Mouse (Mus musculus) heart, postnatal 0 days (tissue): ENCODE results near the gene Pappa. TPM values are rescaled to one million over a fixed set of nuclear protein-coding genes. Genes with fewer than 3 reads are reported as not detected.
A peak's percentile ranks its signal among the peaks of the same experiment; 100 is the strongest.

ENCODE experiments used
- ATAC-seq: fragments of 200-750 bp; cut with Nextera tagmentation; 2 replicates; pipeline ENCODE4 v1.8.0; 2017; ENCODE audit warnings: low read depth, moderate number of reproducible peaks, moderate library complexity; ENCODE audit not compliant: insufficient read depth
- DNase-seq: peaks from one replicate; pipeline ENCODE4 v3.0.0-alpha.2; 2016; ENCODE audit warnings: low spot score
- H3K27ac ChIP-seq: fragments of 300-500 bp; sonication (generic); 2 replicates; pipeline ENCODE4 v1.5.1; 2014; ENCODE audit warnings: low read depth, mild to moderate bottlenecking
- H3K27me3 ChIP-seq: fragments of 300-500 bp; sonication (generic); 2 replicates; pipeline ENCODE4 v1.6.1; 2014; ENCODE audit warnings: low read length, mixed read lengths; ENCODE audit not compliant: control insufficient read depth, insufficient read depth
- H3K36me3 ChIP-seq: fragments of 300-500 bp; sonication (generic); replicated peaks from 2 replicates; pipeline ENCODE4 v1.6.1; 2014; ENCODE audit warnings: low read length, mixed read lengths; ENCODE audit not compliant: control insufficient read depth, insufficient read depth
- H3K4me1 ChIP-seq: fragments of 300-500 bp; sonication (generic); 2 replicates; pipeline ENCODE4 v1.6.1; 2014; ENCODE audit warnings: antibody characterized with exemption; ENCODE audit not compliant: control insufficient read depth, insufficient read depth
- H3K4me2 ChIP-seq: fragments of 300-500 bp; sonication (generic); 2 replicates; pipeline ENCODE4 v1.6.1; 2014; ENCODE audit warnings: low read depth, mild to moderate bottlenecking, low read length, moderate library complexity
- H3K4me3 ChIP-seq: fragments of 300-500 bp; sonication (generic); 2 replicates; pipeline ENCODE4 v1.5.1; 2014; ENCODE audit warnings: low read depth, low read length
- H3K9ac ChIP-seq: fragments of 300-500 bp; sonication (generic); replicated peaks from 2 replicates; pipeline ENCODE4 v1.6.1; 2014; ENCODE audit warnings: low read depth, low read length, mixed read lengths
- H3K9me3 ChIP-seq: fragments of 300-500 bp; sonication (generic); replicated peaks from 2 replicates; pipeline ENCODE4 v1.6.1; 2016; ENCODE audit warnings: low read length; ENCODE audit not compliant: control insufficient read depth
- CTCF ChIP-seq: IDR thresholded peaks from 2 replicates; pipeline ENCODE4 v1.5.1; 2016; ENCODE audit warnings: antibody characterized with exemption, control low read depth, low read depth
- EP300 ChIP-seq: IDR thresholded peaks from 2 replicates; pipeline ENCODE4 v1.6.1; 2016; ENCODE audit warnings: antibody characterized with exemption, low read depth
- WGBS: fragments of 180-500 bp; shearing (Covaris S2); extraction: QIAGEN DNeasy Blood & Tissue Kit; methylation state at CpG from one replicate; pipeline ENCODE4 v1.1.7; 2014; 5-methylcytosine and 5-hydroxymethylcytosine counted together
- polyA plus RNA-seq: library from polyadenylated mRNA; unstranded; fragments of >200 nt; fragmentation: Nextera tagmentation; extraction: Ambion mirVana; gene quantifications from 2 replicates; pipeline ENCODE4 v1.2.1, GENCODE M21; 2015
- total RNA-seq: library from RNA; depleted of rRNA; stranded (reverse); fragments of >200 nt; gene quantifications from 2 replicates; pipeline ENCODE4 v1.2.3, GENCODE M21; 2014; ENCODE audit warnings: low replicate concordance

Pappa gene
- total and polyA plus RNA-seq, 2 experiments from 2014 or later = 0.14 to 1.9 TPM

DNA sequence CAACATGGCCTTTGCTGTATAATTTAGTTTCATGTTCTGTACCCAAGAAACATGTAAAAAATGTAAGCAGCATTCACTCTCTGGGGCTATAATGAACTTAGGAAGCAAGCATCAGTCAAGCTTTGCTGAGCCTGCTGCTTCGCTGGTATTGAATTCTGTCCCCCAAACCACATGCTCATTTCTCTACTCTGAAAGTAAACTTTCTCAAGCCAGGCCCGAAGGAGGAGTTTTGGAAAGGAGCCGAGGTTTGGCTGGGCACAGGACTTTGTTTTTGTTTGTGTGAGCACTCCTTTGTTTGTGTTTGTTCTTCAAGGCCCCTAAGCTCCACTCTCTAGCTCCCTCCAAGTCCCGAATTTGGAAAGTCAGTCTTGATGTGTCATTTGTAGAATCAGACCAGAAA lies 148.3 kb downstream of the Pappa start:
- WGBS = 58% methylated on average over 4 of the region's 4 CpGs
- Histone ChIP-seq H3K4me1 (no peaks in the 10 kb centered on the region), H3K27ac (no peak overlapping the region), H3K4me2 (no peak overlapping the region), H3K36me3 (no peaks in the 10 kb centered on the region), H3K9ac (no peak overlapping the region), H3K4me3 (no peak overlapping the region), H3K27me3 (no peaks in the 10 kb centered on the region), H3K9me3 (no peaks in the 10 kb centered on the region)
- DNase-seq (no peak), ATAC-seq (no peak)
- TF ChIP-seq EP300 = no peak
- no peak for TF ChIP-seq CTCF

- Histone ChIP-seq H3K4me1 (no peaks in the 10 kb centered on the region), H3K9me3 (no peaks in the 10 kb centered on the region), H3K4me2 (no peak overlapping the region), H3K9ac (no peak overlapping the region), H3K4me3 (no peak overlapping the region), H3K27me3 (no peaks in the 10 kb centered on the region), H3K27ac (no peak overlapping the region), H3K36me3 (no peaks in the 10 kb centered on the region)
- no peak for ATAC-seq
- WGBS = 91% methylated on average over 1 of the region's 1 CpGs
- TF ChIP-seq EP300 (no peak), CTCF (no peak)
- no peak for DNase-seq
Measured at GRCm38 (mm10) chr4:65273299-65273851, 149.4 kb downstream of the Pappa start.

DNA sequence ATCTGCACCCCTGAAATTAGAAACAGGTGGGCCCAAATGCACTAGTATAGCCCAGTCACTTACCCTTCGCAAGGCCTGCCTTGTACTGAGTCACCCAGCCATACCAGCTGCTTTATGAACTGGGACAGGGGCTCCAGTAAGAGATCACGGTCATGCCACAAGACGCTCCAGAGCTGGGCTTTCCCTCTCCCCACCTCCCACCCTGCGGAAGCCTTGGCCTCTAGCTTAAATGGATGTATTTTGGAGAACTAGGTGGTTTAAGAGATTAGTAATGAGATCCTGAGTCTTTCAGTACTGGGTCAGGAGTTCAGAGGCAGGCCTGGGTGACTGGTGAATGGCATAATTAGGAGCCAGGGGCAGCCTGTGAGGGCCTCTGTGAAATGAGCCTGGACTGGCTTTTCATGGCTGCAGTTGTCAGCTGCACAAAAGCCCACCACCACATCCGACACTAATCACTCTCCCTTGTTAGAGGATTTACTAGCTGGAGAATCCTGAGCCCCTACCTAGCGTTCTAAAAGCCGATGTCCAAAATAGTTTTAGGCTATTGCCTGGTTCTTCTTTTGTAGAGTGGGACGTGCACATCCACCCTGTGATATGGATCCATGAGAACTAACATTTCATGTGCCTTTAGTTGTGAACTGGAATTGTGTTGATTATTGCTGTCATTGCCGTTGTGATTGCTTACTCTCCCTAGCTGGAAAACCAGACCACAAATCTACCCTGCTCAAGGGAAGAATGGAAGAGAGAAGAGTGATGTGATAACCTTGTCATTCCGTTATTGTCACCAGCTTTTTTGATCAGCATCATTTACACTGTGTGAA lies 154.7 kb downstream of the Pappa start:
- H3K36me3 ChIP-seq = no peaks in the 10 kb centered on the region
- no peak overlapping the region for H3K27ac ChIP-seq
- TF ChIP-seq CTCF (no peak), EP300 (no peak)
- no peaks in the 10 kb centered on the region for H3K27me3 ChIP-seq
- ATAC-seq (no peak), DNase-seq (no peak)
- H3K9ac ChIP-seq = no peak overlapping the region
- H3K4me2 ChIP-seq = no peak overlapping the region
- H3K4me1 ChIP-seq = peaks cover 7% of the 10 kb centered on the region; the same call in 1 of the 2 replicates
- WGBS = 78% methylated on average over 10 of the region's 10 CpGs
- H3K9me3 ChIP-seq = no peaks in the 10 kb centered on the region
- H3K4me3 ChIP-seq = no peak overlapping the region

DNA sequence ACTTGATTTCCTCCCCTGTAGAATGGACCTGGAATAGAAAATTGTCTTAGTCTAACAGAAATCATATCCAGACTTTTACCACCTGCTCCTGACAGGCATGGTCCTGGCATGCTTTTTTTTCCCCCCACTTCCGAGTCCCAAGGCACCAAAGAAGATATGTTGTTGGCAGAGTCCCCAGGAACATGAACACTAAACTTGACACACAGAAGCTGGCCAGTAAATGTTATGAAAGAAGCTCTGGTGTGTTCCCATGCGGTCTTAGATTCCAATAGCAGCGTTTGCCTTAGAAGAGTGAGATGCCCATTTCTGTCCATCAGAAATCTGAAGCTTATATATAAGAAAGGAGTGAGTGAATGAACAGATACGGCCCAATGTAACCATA lies 155.3 kb downstream of the Pappa start:
- no peak for TF ChIP-seq CTCF
- TF ChIP-seq EP300 = no peak
- 39% methylated on average over 4 of the region's 4 CpGs for WGBS
- Histone ChIP-seq H3K27me3 (no peaks in the 10 kb centered on the region), H3K9me3 (no peaks in the 10 kb centered on the region), H3K4me3 (no peak overlapping the region), H3K4me2 (no peak overlapping the region), H3K4me1 (peaks cover 7% of the 10 kb centered on the region; the same call in 1 of the 2 replicates), H3K36me3 (no peaks in the 10 kb centered on the region), H3K27ac (no peak overlapping the region), H3K9ac (no peak overlapping the region)
- DNase-seq (peak; percentile 20), ATAC-seq (peak; percentile 44)

DNA sequence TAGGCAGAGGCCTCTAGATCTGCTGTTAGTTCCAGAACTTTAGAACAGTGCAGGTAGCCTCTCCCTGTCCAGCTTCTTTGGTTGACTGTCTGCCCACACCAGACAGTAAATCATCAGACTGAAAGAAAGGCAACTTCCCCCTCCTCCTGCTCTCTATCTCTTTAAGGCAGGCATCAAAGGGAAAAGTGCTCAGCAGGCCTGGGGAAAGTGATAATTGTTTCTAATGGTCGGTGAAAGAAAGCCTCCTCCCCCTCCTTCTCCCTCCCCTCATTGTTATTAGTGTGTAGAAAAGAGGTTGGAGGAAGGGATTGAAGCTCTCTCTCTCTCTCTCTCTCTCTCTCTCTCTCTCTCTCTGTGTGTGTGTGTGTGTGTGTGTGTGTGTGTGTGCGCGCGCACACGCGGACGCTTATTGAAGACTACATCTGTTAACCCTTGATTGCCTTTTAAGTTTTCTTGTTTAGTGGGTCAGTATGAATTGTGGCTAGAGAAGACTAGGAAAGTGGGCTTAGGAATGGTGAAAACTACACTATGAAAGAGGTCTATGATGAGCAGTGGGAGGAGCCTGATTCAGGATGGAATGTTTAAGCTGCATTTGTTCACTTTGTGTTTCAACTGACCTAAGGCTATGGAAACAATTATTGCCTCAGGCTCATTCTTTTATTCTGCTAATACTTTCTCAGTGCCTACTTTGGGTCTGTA lies 156.2 kb downstream of the Pappa start:
- H3K9ac ChIP-seq = no peak overlapping the region
- DNase-seq (no peak), ATAC-seq (no peak)
- no peak for TF ChIP-seq CTCF
- TF ChIP-seq EP300 = no peak
- no peaks in the 10 kb centered on the region for H3K27me3 ChIP-seq
- no peak overlapping the region for H3K4me2 ChIP-seq
- no peak overlapping the region for H3K4me3 ChIP-seq
- H3K9me3 ChIP-seq = no peaks in the 10 kb centered on the region
- peaks cover 7% of the 10 kb centered on the region; the same call in 1 of the 2 replicates for H3K4me1 ChIP-seq
- H3K27ac ChIP-seq = no peak overlapping the region
- WGBS = 19% methylated on average over 7 of the region's 7 CpGs
- H3K36me3 ChIP-seq = no peaks in the 10 kb centered on the region
